Mouse (Mus musculus) ES-E14 (cell line): ENCODE results near the gene Cmc4. TPM values are rescaled to one million over a fixed set of nuclear protein-coding genes. Genes with fewer than 3 reads are reported as not detected.

Experiments used
- DNase-seq: peaks from one replicate; pipeline ENCODE4 v3.0.0-alpha.2; 2013; ENCODE audit warnings: low read depth, low spot score
- H3K27ac ChIP-seq: 2 replicates; pipeline ENCODE4 v1.5.1; 2012; ENCODE audit warnings: low read depth, mild to moderate bottlenecking, low read length, moderate library complexity, mixed read lengths; ENCODE audit not compliant: poor library complexity, insufficient read depth, severe bottlenecking
- H3K36me3 ChIP-seq: 2 replicates; pipeline ENCODE4 v1.6.1; 2012; ENCODE audit warnings: mild to moderate bottlenecking, low read length, moderate library complexity, mixed read lengths; ENCODE audit not compliant: control insufficient read depth, poor library complexity, insufficient read depth, severe bottlenecking
- H3K4me1 ChIP-seq, 2 experiments: fragments of 150-350 bp in 1 of 2; sonication (generic) in 1 of 2; 2 replicates each; pipeline ENCODE4 v1.6.1; 2012; ENCODE audit warnings: low read length in 2 of 2, mild to moderate bottlenecking in 1 of 2, mixed read lengths in 1 of 2; ENCODE audit not compliant: control insufficient read depth in 2 of 2, insufficient read depth in 2 of 2, poor library complexity in 1 of 2
- H3K4me3 ChIP-seq, 2 experiments: fragments of 150-350 bp in 1 of 2; sonication (generic) in 1 of 2; 2 replicates each; pipeline ENCODE4 v1.5.1; 2012; ENCODE audit warnings: low read length in 2 of 2, low read depth in 1 of 2, mild to moderate bottlenecking in 1 of 2, mixed read lengths in 1 of 2; ENCODE audit not compliant: insufficient read depth in 1 of 2, poor library complexity in 1 of 2, severe bottlenecking in 1 of 2
- H3K9ac ChIP-seq: 2 replicates; pipeline ENCODE4 v1.6.1; 2012; ENCODE audit warnings: low read depth, mild to moderate bottlenecking, low read length, mixed read lengths; ENCODE audit not compliant: poor library complexity, insufficient read depth, severe bottlenecking
- H3K9me3 ChIP-seq: fragments of 150-350 bp; sonication (generic); 2 replicates; pipeline ENCODE4 v1.6.1; 2012; ENCODE audit warnings: low read depth, mild to moderate bottlenecking, low read length; ENCODE audit not compliant: control insufficient read depth, insufficient read depth
- CHD2 ChIP-seq: IDR thresholded peaks from 2 replicates; pipeline ENCODE4 v1.6.1; 2014; ENCODE audit warnings: mild to moderate bottlenecking, low read depth, low read length, inconsistent platforms
- HCFC1 ChIP-seq: IDR thresholded peaks from 2 replicates; pipeline ENCODE4 v1.6.1; 2012; ENCODE audit warnings: low read length, inconsistent platforms, borderline replicate concordance; ENCODE audit not compliant: insufficient read depth
- MAFK ChIP-seq: IDR thresholded peaks from 2 replicates; pipeline ENCODE4 v1.6.1; 2014; ENCODE audit warnings: mild to moderate bottlenecking, low read depth, low read length, inconsistent platforms; ENCODE audit not compliant: insufficient read depth
- ZC3H11A ChIP-seq: IDR thresholded peaks from 2 replicates; pipeline ENCODE4 v1.6.1; 2012; ENCODE audit warnings: low read depth, mild to moderate bottlenecking, inconsistent platforms, low read length, borderline replicate concordance
- ZNF384 ChIP-seq: IDR thresholded peaks from 2 replicates; pipeline ENCODE4 v1.6.1; 2012; ENCODE audit warnings: low read depth, low read length, inconsistent platforms
- in situ Hi-C, 2 experiments: fragments of 600-800 bp; cut with MboI; formaldehyde crosslinking; loops; one replicate each; pipeline ENCODE4 v1.15.1; 2025; ENCODE audit warnings: low sequenced_read_pairs in 2 of 2, inconsistent platforms in 1 of 2; ENCODE audit not compliant: unreplicated experiment in 2 of 2
- total RNA-seq: library from RNA; depleted of rRNA; stranded (reverse); fragments of 300-350 nt; gene quantifications from 2 replicates; pipeline ENCODE4 v1.2.3, GENCODE M21; 2012; rRNA removed

Gene Cmc4
- total RNA-seq, 1 experiment: 3.1 TPM

DNA sequence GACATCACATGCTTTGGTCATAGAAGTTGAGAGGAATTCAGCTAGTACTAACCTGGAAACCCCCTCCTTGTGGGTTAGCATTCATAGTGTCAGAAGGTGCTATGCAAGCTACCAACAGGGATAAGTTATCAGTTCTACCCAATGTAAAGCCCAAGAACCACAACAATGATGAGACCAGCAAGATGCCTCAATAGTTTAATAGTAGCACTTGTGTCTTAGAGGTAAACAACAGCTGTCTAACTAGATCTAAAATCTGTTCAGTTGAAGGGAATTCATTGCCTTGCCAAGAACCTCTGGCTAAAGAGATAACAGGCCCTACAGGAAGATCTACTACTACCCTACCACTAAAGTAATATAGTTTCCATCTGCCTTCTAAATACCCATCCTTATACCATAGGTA lies 39.6 kb downstream of the Cmc4 start:
- TF ChIP-seq MAFK (no peak), HCFC1 (no peak), CHD2 (no peak), ZC3H11A (no peak), ZNF384 (no peak)
- Histone ChIP-seq H3K9me3 (no peaks in the 10 kb centered on the region), H3K9ac (no peak overlapping the region), H3K4me1 (no peaks in the 10 kb centered on the region), H3K36me3 (no peaks in the 10 kb centered on the region), H3K4me3 (no peak overlapping the region), H3K27ac (no peak overlapping the region)
- no peak for DNase-seq
- in situ Hi-C loops: no loop called here

- Histone ChIP-seq H3K36me3 (no peaks in the 10 kb centered on the region), H3K4me1 (no peaks in the 10 kb centered on the region), H3K9ac (no peak overlapping the region), H3K27ac (no peak overlapping the region), H3K9me3 (no peaks in the 10 kb centered on the region), H3K4me3 (no peak overlapping the region)
- TF ChIP-seq HCFC1 (no peak), CHD2 (no peak), ZNF384 (no peak), MAFK (no peak), ZC3H11A (no peak)
- DNase-seq: no peak
- in situ Hi-C loops: no loop called here
Measured at GRCm38 (mm10) chrX:75372666-75373425, 43.5 kb downstream of the Cmc4 start.

DNA sequence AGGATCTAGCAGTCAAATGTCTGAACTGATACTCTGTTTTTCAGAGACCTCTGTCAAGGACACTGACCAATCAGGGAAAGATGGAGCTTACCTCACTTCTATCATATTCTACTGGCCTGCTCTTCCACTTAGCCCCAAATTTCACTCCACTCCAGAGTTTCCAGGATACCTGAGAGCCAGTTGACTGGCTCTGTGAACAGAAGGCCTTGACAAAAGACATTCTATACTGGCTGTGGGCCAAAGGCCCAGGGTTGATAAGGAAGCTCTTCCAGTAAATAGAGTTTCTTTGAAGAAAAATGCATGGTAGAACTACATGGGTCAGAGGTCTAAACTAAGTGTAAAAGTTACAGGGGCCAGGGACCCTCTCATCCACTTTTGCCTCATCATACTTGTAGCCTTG lies 46.2 kb downstream of the Cmc4 start:
- TF ChIP-seq HCFC1 (no peak), ZC3H11A (no peak), MAFK (no peak), ZNF384 (no peak), CHD2 (no peak)
- Histone ChIP-seq H3K27ac (no peak overlapping the region), H3K9ac (no peak overlapping the region), H3K4me1 (no peaks in the 10 kb centered on the region), H3K9me3 (no peaks in the 10 kb centered on the region), H3K4me3 (no peak overlapping the region), H3K36me3 (no peaks in the 10 kb centered on the region)
- DNase-seq: no peak
- in situ Hi-C loops: no loop called here

Other genes starting within 250 kb of the Cmc4 start
- 10.0 and 13.8 TPM in 2 replicates for gene Fundc2, start 34.2 kb downstream of the Cmc4 start, total RNA-seq
- 2.5 and 3.0 TPM in 2 replicates for gene F8, start 34.0 kb downstream of the Cmc4 start, total RNA-seq
- gene Mtcp1, start within 50 bp of the Cmc4 start, total RNA-seq: 4.3 and 4.4 TPM in 2 replicates
- 22.7 and 25.0 TPM in 2 replicates for gene Brcc3, start within 50 bp of the Cmc4 start, total RNA-seq
- 53.9 and 85.0 TPM in 2 replicates for gene Vbp1, start 97.7 kb upstream of the Cmc4 start, total RNA-seq
- 2.8 and 3.6 TPM in 2 replicates for gene Rab39b, start 161.6 kb upstream of the Cmc4 start, total RNA-seq